In genomic region chr8:87715731-87716682, GRCm38 (mm10) we compare ENCODE assay signal across 9 mouse cellular contexts.
DNase-seq lines count a peak whose midpoint lies in the region; ATAC-seq and TF ChIP-seq lines count a peak whose summit lies in the region.
"Had no signal": no experiment of that assay in that cellular context is flagged by ENCODE, and none has a peak within 500 bp of the region (broad histone marks: within the 10 kb centered on the region; RNA-seq: fewer than 3 reads in every experiment).

No protein-coding gene starts in this region.

- H3K4me3 ChIP-seq in E14TG2a.4 (replicated peaks; ENCODE audit: low read length) = peak overlapping the region; percentile 61
- 0 out of 2 replicates have a peak overlapping the region, but pooled peaks have one; percentile 9 for H3K4me3 ChIP-seq in forebrain, embryonic 12.5 days (replicated peaks)
- H3K4me3 ChIP-seq in heart, postnatal 0 days (ENCODE audit: low read depth, low read length) = no peak overlapping the region; the same call in 1 of the 2 replicates
- H3K4me3 ChIP-seq: erythroblast, embryonic 14.5 days had no signal

- peak; percentile 77 for ATAC-seq in forebrain, embryonic 12.5 days (ENCODE audit: low FRiP score)
- ATAC-seq in heart, postnatal 0 days (ENCODE audit: insufficient read depth, low read depth) = peak; percentile 11; the same call in 1 of the 2 replicates

- H3K9me3 ChIP-seq in E14TG2a.4 (ENCODE audit: low read length) = no peaks in the 10 kb centered on the region
- H3K9me3 ChIP-seq in forebrain, embryonic 12.5 days = no peaks in the 10 kb centered on the region
- H3K9me3 ChIP-seq in heart, postnatal 0 days (replicated peaks; ENCODE audit: control insufficient read depth, low read length) = no peaks in the 10 kb centered on the region

- peak overlapping the region; percentile 38; the same call in 1 of the 2 replicates for H3K9ac ChIP-seq in forebrain, embryonic 12.5 days
- no peak overlapping the region for H3K9ac ChIP-seq in heart, postnatal 0 days (replicated peaks; ENCODE audit: low read depth, low read length)

- H3K27me3 ChIP-seq in E14TG2a.4 (ENCODE audit: insufficient read depth, low read length) = 0 out of 2 replicates have a peak, but pooled peaks cover 10% of the 10 kb centered on the region
- no peaks in the 10 kb centered on the region for H3K27me3 ChIP-seq in forebrain, embryonic 12.5 days
- H3K27me3 ChIP-seq in heart, postnatal 0 days (ENCODE audit: control insufficient read depth, insufficient read depth, low read length) = no peaks in the 10 kb centered on the region

- peaks cover 75% of the 10 kb centered on the region for H3K4me1 ChIP-seq in E14TG2a.4 (replicated peaks; ENCODE audit: low read depth, low read length)
- peaks cover 93% of the 10 kb centered on the region for H3K4me1 ChIP-seq in forebrain, embryonic 12.5 days
- H3K4me1 ChIP-seq in heart, postnatal 0 days (ENCODE audit: control insufficient read depth, insufficient read depth) = no peaks in the 10 kb centered on the region

- peak; percentile 36 for DNase-seq in c-Kit-positive CD71-negative TER-119-negative erythroid progenitor cells, embryonic 14.5 days (ENCODE audit: low read depth)
- DNase-seq in heart, postnatal 0 days (ENCODE audit: low spot score) = peak; percentile 59
- peak; percentile 22 for DNase-seq in large intestine, adult 2 months (ENCODE audit: low read depth, low spot score)
- peak; percentile 35 to 48 for DNase-seq in lung, adult 18-20 months
- peak; percentile 60 for DNase-seq in ovary, postnatal 10 days (ENCODE audit: low spot score)
- DNase-seq in thymus, postnatal 25 days = peak; percentile 46

- no peak for TF ChIP-seq EP300 in heart, postnatal 0 days (IDR thresholded peaks at IDR 0.05; ENCODE audit: low read depth)

- H3K27ac ChIP-seq in forebrain, embryonic 12.5 days = peak overlapping the region; percentile 82
- no peak overlapping the region for H3K27ac ChIP-seq in heart, postnatal 0 days (ENCODE audit: low read depth)

- no peaks in the 10 kb centered on the region for H3K36me3 ChIP-seq in E14TG2a.4 (ENCODE audit: insufficient read depth, low read length)
- H3K36me3 ChIP-seq in forebrain, embryonic 12.5 days (replicated peaks) = no peaks in the 10 kb centered on the region
- H3K36me3 ChIP-seq in heart, postnatal 0 days (replicated peaks; ENCODE audit: control insufficient read depth, insufficient read depth, low read length) = no peaks in the 10 kb centered on the region

- peak; percentile 98 for TF ChIP-seq CTCF in E14TG2a.4 (conservative IDR thresholded peaks at IDR 0.05; ENCODE audit: low read length)
- TF ChIP-seq CTCF in heart, postnatal 0 days (IDR thresholded peaks at IDR 0.05; ENCODE audit: low read depth) = peak; percentile 76

- WGBS in forebrain, embryonic 12.5 days = 6% methylated on average over 24 of the region's 24 CpGs
- 14% methylated on average over 24 of the region's 24 CpGs for WGBS in heart, postnatal 0 days
- 18% methylated on average over 24 of the region's 24 CpGs for WGBS in large intestine, adult 2 months

- peak overlapping the region; percentile 46 for H3K4me2 ChIP-seq in forebrain, embryonic 12.5 days
- H3K4me2 ChIP-seq in heart, postnatal 0 days (ENCODE audit: low read depth, low read length) = peak overlapping the region; percentile 42
